Mouse (Mus musculus): ENCODE results near the gene Gm3045.
A peak's percentile ranks its signal among the peaks of the same experiment; 100 is the strongest.

Gene Gm3045

GRCm38 (mm10) chr13:56426365-56426764, at the start of gene Gm3045:
Gene Gm3045 (plus strand): TSS chr13:56426594.
- DNase-seq (ENCODE audit: low read depth, low spot score), result no peak

GRCm38 (mm10) chr13:56380855-56381685, 45.3 kb upstream of the Gm3045 start:
- DNase-seq (ENCODE audit: low read depth, low spot score), result no peak

- no peak for DNase-seq (ENCODE audit: low read depth, low spot score)
These were observed 43.0 kb upstream of the Gm3045 start for GRCm38 (mm10) chr13:56383406-56383805.

GRCm38 (mm10) chr13:56386411-56386810, 40.0 kb upstream of the Gm3045 start:
- no peak for DNase-seq (ENCODE audit: low read depth, low spot score)

- no peak for DNase-seq (ENCODE audit: low read depth, low spot score)
These were observed 39.0 kb upstream of the Gm3045 start for GRCm38 (mm10) chr13:56387374-56387773.

- DNase-seq (ENCODE audit: low read depth, low spot score), result no peak
These were observed 38.4 kb upstream of the Gm3045 start for GRCm38 (mm10) chr13:56388042-56388441.

- no peak for DNase-seq (ENCODE audit: low read depth, low spot score)
These were observed 28.8 kb upstream of the Gm3045 start for GRCm38 (mm10) chr13:56397572-56397971.

- DNase-seq (ENCODE audit: low read depth, low spot score), result no peak
These were observed 25.2 kb upstream of the Gm3045 start for GRCm38 (mm10) chr13:56401186-56401585.

GRCm38 (mm10) chr13:56403381-56404086, 22.9 kb upstream of the Gm3045 start:
- no peak for DNase-seq (ENCODE audit: low read depth, low spot score)

GRCm38 (mm10) chr13:56404511-56405140, 21.8 kb upstream of the Gm3045 start:
- DNase-seq (ENCODE audit: low read depth, low spot score), result no peak

- DNase-seq (ENCODE audit: low read depth, low spot score), result no peak
These were observed 14.0 kb upstream of the Gm3045 start for GRCm38 (mm10) chr13:56412286-56412873.

- DNase-seq (ENCODE audit: low read depth, low spot score), result no peak
These were observed 7.5 kb upstream of the Gm3045 start for GRCm38 (mm10) chr13:56418685-56419483.

- no peak for DNase-seq (ENCODE audit: low read depth, low spot score)
These were observed 6.9 kb upstream of the Gm3045 start for GRCm38 (mm10) chr13:56419538-56419937.

GRCm38 (mm10) chr13:56422072-56422723, 4.2 kb upstream of the Gm3045 start:
- peak; percentile 66 for DNase-seq (ENCODE audit: low read depth, low spot score)

- no peak for DNase-seq (ENCODE audit: low read depth, low spot score)
These were observed 463 bp upstream of the Gm3045 start for GRCm38 (mm10) chr13:56425931-56426330.

- DNase-seq (ENCODE audit: low read depth, low spot score), result peak; percentile 71
These were observed 2.5 kb downstream of the Gm3045 start for GRCm38 (mm10) chr13:56428724-56429500.

GRCm38 (mm10) chr13:56432496-56432895, 6.1 kb downstream of the Gm3045 start:
- DNase-seq (ENCODE audit: low read depth, low spot score), result no peak

- peak; percentile 83 for DNase-seq (ENCODE audit: low read depth, low spot score)
These were observed 7.1 kb downstream of the Gm3045 start for GRCm38 (mm10) chr13:56433466-56433865.

- no peak for DNase-seq (ENCODE audit: low read depth, low spot score)
These were observed 7.9 kb downstream of the Gm3045 start for GRCm38 (mm10) chr13:56434311-56434751.
